Mouse (Mus musculus): ENCODE measurements at regions not wholly inside any gene's neighbourhood (a gene's known extent, or its start where the extent isn't known, plus 50 kb on each side); places are given as distances from the start of the nearest gene placed in this dataset.

DNA sequence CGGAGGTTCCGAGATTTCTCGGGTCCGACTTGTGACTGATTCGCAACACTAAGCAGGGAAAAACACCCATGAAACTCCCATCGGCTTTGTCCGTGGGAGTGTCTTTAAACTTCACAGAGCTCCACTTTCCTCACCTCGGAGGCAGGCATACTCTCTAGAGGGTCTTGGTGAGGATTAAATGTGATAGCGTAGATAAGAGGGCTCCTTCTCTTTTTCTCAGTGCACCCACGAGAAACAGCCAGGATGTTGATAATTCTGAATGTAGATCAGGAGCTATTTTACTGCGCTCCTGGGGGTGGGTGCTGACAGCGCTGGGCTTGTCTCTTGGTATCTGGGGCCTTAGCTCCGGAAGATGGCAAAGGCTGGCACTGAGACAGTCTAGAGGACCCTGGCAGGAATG, 160.9 kb downstream of the Phlda1 start:
- no peak overlapping the region for H3K9ac ChIP-seq (replicated peaks; ENCODE audit: low read depth, low read length)
- no peak overlapping the region for H3K27ac ChIP-seq (ENCODE audit: low read length)
- H3K4me1 ChIP-seq (ENCODE audit: control insufficient read depth, insufficient read depth, low read length), result peaks cover 23% of the 10 kb centered on the region
- H3K27me3 ChIP-seq (ENCODE audit: control insufficient read depth, insufficient read depth, low read length), result no peaks in the 10 kb centered on the region
- no peak overlapping the region for H3K4me2 ChIP-seq (replicated peaks; ENCODE audit: low read depth, low read length)
- 84% methylated on average over 13 of the region's 13 CpGs for WGBS
- no peak for ATAC-seq (ENCODE audit: insufficient number of reproducible peaks, insufficient read depth, low FRiP score, low read depth)
- H3K4me3 ChIP-seq (ENCODE audit: low read depth, low read length), result no peak overlapping the region
- H3K36me3 ChIP-seq (ENCODE audit: control insufficient read depth, insufficient read depth, low read length), result no peaks in the 10 kb centered on the region
- H3K9me3 ChIP-seq (ENCODE audit: control insufficient read depth, low read depth, low read length), result no peaks in the 10 kb centered on the region

DNA sequence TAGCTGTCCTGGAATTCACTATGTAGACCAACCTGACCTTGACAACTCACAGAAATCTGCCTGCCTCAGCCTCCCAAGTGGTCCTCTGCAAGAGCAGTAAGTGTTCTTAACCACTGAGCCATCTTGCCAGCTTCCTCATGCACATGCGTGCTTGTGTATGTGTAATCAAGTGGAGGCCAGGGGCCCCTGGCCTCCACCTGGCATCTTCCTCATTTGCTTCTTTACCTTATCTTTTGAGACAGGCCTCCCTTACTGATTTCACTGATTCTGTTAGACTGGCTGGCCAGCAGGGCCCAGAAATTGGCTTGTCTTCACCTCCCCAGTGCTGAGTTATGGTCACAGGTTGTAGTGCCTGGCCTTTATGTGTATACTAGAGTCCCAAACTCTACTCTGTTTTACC, 162.6 kb downstream of the Phlda1 start:
- 93% methylated on average over 1 of the region's 1 CpGs for WGBS

DNA sequence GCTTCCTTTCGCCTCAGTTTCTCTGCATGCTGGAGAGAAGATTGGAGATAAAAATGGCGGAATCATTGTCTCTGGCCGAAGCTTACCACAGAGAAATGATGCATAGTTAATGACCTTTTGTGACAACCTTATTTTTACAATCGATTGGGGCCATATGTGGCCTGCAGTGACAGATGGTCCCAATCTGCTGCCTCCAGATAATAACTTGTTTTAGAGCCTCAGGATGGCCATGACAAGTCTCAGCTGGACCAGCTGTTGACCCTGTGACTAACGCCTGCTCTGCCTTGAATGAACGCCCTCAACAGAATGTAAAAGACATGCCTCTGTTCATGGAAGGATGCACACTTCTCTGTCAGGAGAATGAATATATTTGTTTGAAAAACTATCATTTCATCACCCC, 163.6 kb downstream of the Phlda1 start:
- H3K4me3 ChIP-seq (ENCODE audit: low read depth, low read length), result no peak overlapping the region
- 53% methylated on average over 6 of the region's 6 CpGs for WGBS
- H3K4me1 ChIP-seq (ENCODE audit: control insufficient read depth, insufficient read depth, low read length), result peaks cover 43% of the 10 kb centered on the region
- no peak overlapping the region for H3K4me2 ChIP-seq (replicated peaks; ENCODE audit: low read depth, low read length)
- ATAC-seq (ENCODE audit: insufficient number of reproducible peaks, insufficient read depth, low FRiP score, low read depth), result 0 out of 2 replicates have a peak, but pooled peaks have one; percentile 20
- no peaks in the 10 kb centered on the region for H3K27me3 ChIP-seq (ENCODE audit: control insufficient read depth, insufficient read depth, low read length)
- H3K36me3 ChIP-seq (ENCODE audit: control insufficient read depth, insufficient read depth, low read length), result no peaks in the 10 kb centered on the region
- no peak overlapping the region for H3K9ac ChIP-seq (replicated peaks; ENCODE audit: low read depth, low read length)
- no peak overlapping the region for H3K27ac ChIP-seq (ENCODE audit: low read length)
- H3K9me3 ChIP-seq (ENCODE audit: control insufficient read depth, low read depth, low read length), result no peaks in the 10 kb centered on the region

More for the DNA sequence above, 162.6 kb downstream of the Phlda1 start:
- H3K27ac ChIP-seq (ENCODE audit: low read length), result no peak overlapping the region
- ATAC-seq (ENCODE audit: insufficient number of reproducible peaks, insufficient read depth, low FRiP score, low read depth), result no peak
- no peaks in the 10 kb centered on the region for H3K27me3 ChIP-seq (ENCODE audit: control insufficient read depth, insufficient read depth, low read length)
- H3K36me3 ChIP-seq (ENCODE audit: control insufficient read depth, insufficient read depth, low read length), result no peaks in the 10 kb centered on the region
- H3K4me2 ChIP-seq (replicated peaks; ENCODE audit: low read depth, low read length), result no peak overlapping the region
- H3K4me3 ChIP-seq (ENCODE audit: low read depth, low read length), result no peak overlapping the region
- peaks cover 38% of the 10 kb centered on the region for H3K4me1 ChIP-seq (ENCODE audit: control insufficient read depth, insufficient read depth, low read length)
- H3K9ac ChIP-seq (replicated peaks; ENCODE audit: low read depth, low read length), result no peak overlapping the region
- no peaks in the 10 kb centered on the region for H3K9me3 ChIP-seq (ENCODE audit: control insufficient read depth, low read depth, low read length)

DNA sequence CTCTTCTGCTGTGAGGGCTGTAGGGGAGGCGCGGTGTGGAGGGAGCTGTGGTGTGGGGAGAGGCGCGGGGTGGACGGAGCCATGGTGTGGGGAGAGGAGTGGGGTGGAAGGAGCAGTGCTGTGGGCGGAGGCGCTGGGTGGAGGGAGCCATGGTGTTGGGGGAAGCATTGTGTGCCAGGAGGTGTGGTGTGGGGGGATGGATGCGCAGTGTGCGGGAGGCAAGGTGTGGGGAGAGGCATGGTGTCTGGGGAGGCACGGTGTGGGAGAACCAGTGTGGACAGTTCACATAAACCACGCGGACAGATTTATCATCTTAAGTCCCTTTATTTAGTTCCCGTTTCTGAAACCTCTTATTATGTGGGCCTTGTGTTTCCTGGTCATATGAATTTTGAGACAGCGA, 164.6 kb downstream of the Phlda1 start:
- Histone ChIP-seq H3K27me3 (ENCODE audit: control insufficient read depth, insufficient read depth, low read length) (no peaks in the 10 kb centered on the region), H3K9me3 (ENCODE audit: control insufficient read depth, low read depth, low read length) (no peaks in the 10 kb centered on the region), H3K9ac (replicated peaks; ENCODE audit: low read depth, low read length) (no peak overlapping the region), H3K4me1 (ENCODE audit: control insufficient read depth, insufficient read depth, low read length) (peaks cover 43% of the 10 kb centered on the region), H3K4me2 (replicated peaks; ENCODE audit: low read depth, low read length) (no peak overlapping the region), H3K27ac (ENCODE audit: low read length) (peak overlapping the region; percentile 49; the same call in 1 of the 2 replicates), H3K36me3 (ENCODE audit: control insufficient read depth, insufficient read depth, low read length) (no peaks in the 10 kb centered on the region), H3K4me3 (ENCODE audit: low read depth, low read length) (no peak overlapping the region)
- peak; percentile 42; the same call in 1 of the 2 replicates for ATAC-seq (ENCODE audit: insufficient number of reproducible peaks, insufficient read depth, low FRiP score, low read depth)
- WGBS, result 69% methylated on average over 14 of the region's 14 CpGs

DNA sequence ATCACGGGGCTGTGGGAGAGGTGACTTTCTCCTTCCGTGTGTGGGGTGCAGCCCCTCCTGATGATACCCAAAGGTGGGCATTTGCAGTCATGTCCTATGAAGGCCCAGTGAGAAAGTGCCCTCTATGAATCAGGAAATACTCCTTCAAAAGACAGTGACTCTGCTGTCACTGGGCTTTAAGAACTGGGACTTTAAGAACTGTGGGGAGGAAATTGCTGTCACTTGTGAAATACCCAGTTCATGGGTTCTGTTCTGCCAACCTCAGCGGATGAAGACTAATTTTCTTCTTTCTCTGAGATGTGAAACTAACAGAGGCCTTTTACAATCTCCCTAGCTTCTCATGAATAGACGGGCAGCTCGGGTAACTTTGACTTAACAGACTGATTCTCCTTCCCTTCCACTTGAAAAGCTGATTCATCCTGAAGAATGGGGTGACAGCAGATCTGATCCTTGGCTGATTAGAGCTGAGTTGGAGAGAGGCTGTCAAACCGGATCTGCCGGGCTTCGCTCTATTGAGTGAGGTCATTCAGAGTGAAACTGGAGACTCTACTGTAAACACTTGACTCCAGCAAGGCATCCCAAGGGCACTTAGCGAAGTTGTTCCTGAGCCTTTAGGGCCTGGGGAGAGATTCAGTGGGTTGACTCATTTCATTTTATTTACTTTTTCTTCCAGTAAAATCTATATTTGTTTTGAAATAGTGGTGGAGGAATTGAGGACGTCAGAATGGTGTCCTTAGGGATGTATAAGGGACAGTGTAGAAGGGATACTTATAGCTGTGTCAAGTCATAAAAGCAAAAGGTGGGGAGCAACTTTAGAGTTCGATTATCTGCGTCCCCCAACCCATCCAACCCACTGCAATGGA, 166.6 kb downstream of the Phlda1 start:
- H3K4me1 ChIP-seq (ENCODE audit: control insufficient read depth, insufficient read depth, low read length), result peaks cover 50% of the 10 kb centered on the region
- no peaks in the 10 kb centered on the region for H3K36me3 ChIP-seq (ENCODE audit: control insufficient read depth, insufficient read depth, low read length)
- no peak overlapping the region for H3K4me3 ChIP-seq (ENCODE audit: low read depth, low read length)
- WGBS, result 14% methylated on average over 12 of the region's 12 CpGs
- H3K4me2 ChIP-seq (replicated peaks; ENCODE audit: low read depth, low read length), result no peak overlapping the region
- peak; percentile 90 for ATAC-seq (ENCODE audit: insufficient number of reproducible peaks, insufficient read depth, low FRiP score, low read depth)
- no peak overlapping the region for H3K9ac ChIP-seq (replicated peaks; ENCODE audit: low read depth, low read length)
- no peaks in the 10 kb centered on the region for H3K27me3 ChIP-seq (ENCODE audit: control insufficient read depth, insufficient read depth, low read length)
- peak overlapping the region; percentile 85 for H3K27ac ChIP-seq (ENCODE audit: low read length)
- no peaks in the 10 kb centered on the region for H3K9me3 ChIP-seq (ENCODE audit: control insufficient read depth, low read depth, low read length)

DNA sequence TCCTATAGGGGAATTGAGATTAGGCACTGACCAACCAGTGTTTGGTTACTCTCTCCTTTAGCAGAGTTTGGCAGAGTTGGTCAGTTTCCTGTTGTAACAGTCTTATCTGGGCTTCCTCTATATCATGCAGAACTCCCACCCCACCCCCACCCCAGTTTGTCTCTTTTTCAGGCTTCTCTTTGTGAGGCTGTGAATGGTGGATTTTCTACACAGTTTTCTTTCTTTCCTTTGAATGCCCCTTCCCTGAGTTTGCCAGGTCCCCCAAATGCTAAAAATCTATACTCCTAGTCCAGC, 167.2 kb downstream of the Phlda1 start:
- no peak overlapping the region for H3K4me3 ChIP-seq (ENCODE audit: low read depth, low read length)
- peak overlapping the region; percentile 85; the same call in 1 of the 2 replicates for H3K27ac ChIP-seq (ENCODE audit: low read length)
- no peaks in the 10 kb centered on the region for H3K36me3 ChIP-seq (ENCODE audit: control insufficient read depth, insufficient read depth, low read length)
- peak; percentile 1; the same call in 1 of the 2 replicates for ATAC-seq (ENCODE audit: insufficient number of reproducible peaks, insufficient read depth, low FRiP score, low read depth)
- H3K4me1 ChIP-seq (ENCODE audit: control insufficient read depth, insufficient read depth, low read length), result peaks cover 50% of the 10 kb centered on the region
- no peak overlapping the region for H3K9ac ChIP-seq (replicated peaks; ENCODE audit: low read depth, low read length)
- no peak overlapping the region for H3K4me2 ChIP-seq (replicated peaks; ENCODE audit: low read depth, low read length)
- no peaks in the 10 kb centered on the region for H3K27me3 ChIP-seq (ENCODE audit: control insufficient read depth, insufficient read depth, low read length)
- no peaks in the 10 kb centered on the region for H3K9me3 ChIP-seq (ENCODE audit: control insufficient read depth, low read depth, low read length)

DNA sequence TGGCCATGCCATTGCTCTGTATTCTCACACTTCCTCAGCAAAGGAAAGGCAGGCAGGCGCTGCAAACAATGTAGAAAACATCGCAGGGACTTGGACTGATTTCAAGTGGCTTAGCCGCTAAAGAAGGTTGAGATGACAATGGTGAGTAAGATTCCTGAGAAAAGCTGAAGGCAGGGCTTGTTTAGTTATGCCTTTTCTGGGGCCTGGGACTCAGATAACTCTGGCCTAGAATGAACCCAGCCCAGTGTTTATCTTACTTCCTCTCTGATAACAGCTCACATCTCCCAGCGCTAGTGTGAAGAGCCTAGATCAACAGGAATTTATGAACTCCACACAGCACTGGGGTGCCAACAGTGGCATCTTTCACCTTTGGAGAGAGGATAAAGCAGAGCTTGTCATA, 170.2 kb downstream of the Phlda1 start:
- Histone ChIP-seq H3K9ac (replicated peaks; ENCODE audit: low read depth, low read length) (no peak overlapping the region), H3K4me1 (ENCODE audit: control insufficient read depth, insufficient read depth, low read length) (peaks cover 34% of the 10 kb centered on the region), H3K36me3 (ENCODE audit: control insufficient read depth, insufficient read depth, low read length) (no peaks in the 10 kb centered on the region), H3K4me3 (ENCODE audit: low read depth, low read length) (no peak overlapping the region), H3K27ac (ENCODE audit: low read length) (no peak overlapping the region), H3K27me3 (ENCODE audit: control insufficient read depth, insufficient read depth, low read length) (no peaks in the 10 kb centered on the region), H3K4me2 (replicated peaks; ENCODE audit: low read depth, low read length) (no peak overlapping the region), H3K9me3 (ENCODE audit: control insufficient read depth, low read depth, low read length) (no peaks in the 10 kb centered on the region)
- WGBS, result 25% methylated on average over 4 of the region's 4 CpGs
- ATAC-seq (ENCODE audit: insufficient number of reproducible peaks, insufficient read depth, low FRiP score, low read depth), result no peak

DNA sequence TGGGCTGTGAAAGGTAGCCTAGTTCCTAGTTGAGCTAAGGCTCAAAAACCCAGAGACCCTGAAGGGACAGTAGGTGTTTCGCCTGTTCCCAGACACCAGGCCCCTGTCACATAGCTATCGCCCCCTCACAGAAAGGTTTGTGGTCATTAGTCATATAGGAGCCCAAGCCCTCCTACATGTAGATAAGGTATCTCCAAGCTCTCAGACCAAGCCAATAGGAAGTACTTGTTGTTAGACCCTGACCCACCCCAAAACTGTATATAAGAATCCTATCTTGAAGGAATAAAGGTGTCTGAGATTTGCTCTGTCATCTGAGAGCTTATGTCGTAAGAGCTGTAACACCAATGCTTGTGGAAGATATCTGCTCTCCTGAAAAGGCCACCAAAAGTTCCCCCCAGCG, 174.8 kb downstream of the Phlda1 start:
- WGBS, result 79% methylated on average over 4 of the region's 4 CpGs
- no peaks in the 10 kb centered on the region for H3K36me3 ChIP-seq (ENCODE audit: control insufficient read depth, insufficient read depth, low read length)
- H3K4me1 ChIP-seq (ENCODE audit: control insufficient read depth, insufficient read depth, low read length), result peaks cover 7% of the 10 kb centered on the region; the same call in 1 of the 2 replicates

More for the DNA sequence above, 174.8 kb downstream of the Phlda1 start:
- no peaks in the 10 kb centered on the region for H3K27me3 ChIP-seq (ENCODE audit: control insufficient read depth, insufficient read depth, low read length)
- H3K27ac ChIP-seq (ENCODE audit: low read length), result no peak overlapping the region
- H3K4me3 ChIP-seq (ENCODE audit: low read depth, low read length), result no peak overlapping the region
- H3K9ac ChIP-seq (replicated peaks; ENCODE audit: low read depth, low read length), result no peak overlapping the region
- no peaks in the 10 kb centered on the region for H3K9me3 ChIP-seq (ENCODE audit: control insufficient read depth, low read depth, low read length)
- no peak overlapping the region for H3K4me2 ChIP-seq (replicated peaks; ENCODE audit: low read depth, low read length)
- ATAC-seq (ENCODE audit: insufficient number of reproducible peaks, insufficient read depth, low FRiP score, low read depth), result no peak

All from stomach, embryonic 14.5 days (tissue).